Mouse (Mus musculus): ENCODE data around the gene Cstb.

Gene Cstb

DNA sequence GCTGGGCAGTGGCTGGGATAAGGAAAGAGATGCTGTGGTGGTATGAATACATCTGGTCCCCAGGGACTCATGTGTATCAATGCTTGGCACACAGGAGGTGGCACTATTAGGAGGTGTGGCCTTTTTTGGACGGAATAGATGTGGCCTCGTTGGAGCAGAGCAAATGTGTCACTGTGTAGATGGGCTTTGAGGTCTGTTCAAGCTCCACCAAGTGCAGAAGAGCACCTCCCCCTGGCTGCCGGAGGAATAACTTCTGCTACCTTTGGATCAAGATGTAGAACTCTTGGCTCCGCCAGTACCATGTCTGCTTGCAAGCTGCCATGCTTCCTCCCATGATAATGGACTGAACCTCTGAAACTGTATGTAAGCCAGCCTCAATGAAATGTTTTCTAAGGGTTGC is 36.3 kb downstream of the Cstb start:
- DNase-seq (ENCODE audit: low read depth, low spot score): peak; percentile 39

GRCm38 (mm10) chr10:78462945-78463768 is 37.7 kb downstream of the Cstb start:
- no peak for DNase-seq (ENCODE audit: low read depth, low spot score)

DNA sequence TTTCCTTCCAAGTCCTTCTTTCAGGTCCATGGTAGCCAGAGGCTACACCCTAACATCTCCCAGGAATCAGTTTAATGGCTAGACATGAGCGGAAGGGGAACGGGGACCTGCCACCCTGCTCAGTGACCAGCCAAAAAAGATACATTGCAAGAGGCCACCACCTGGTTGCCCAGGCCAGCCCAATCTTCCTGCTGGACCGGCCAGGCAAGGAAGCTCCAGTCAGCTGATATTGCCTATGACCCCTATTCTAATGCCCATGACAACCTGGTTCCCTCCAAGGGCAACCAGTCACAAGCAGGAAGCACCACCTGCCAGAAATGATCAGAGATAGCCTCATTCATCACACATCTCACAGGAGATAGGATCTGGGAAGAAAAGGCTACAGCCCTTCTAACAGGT is 38.3 kb downstream of the Cstb start:
- DNase-seq (ENCODE audit: low read depth, low spot score): peak; percentile 12

GRCm38 (mm10) chr10:78464201-78464791 is 38.8 kb downstream of the Cstb start:
- DNase-seq (ENCODE audit: low read depth, low spot score): peak; percentile 55

DNA sequence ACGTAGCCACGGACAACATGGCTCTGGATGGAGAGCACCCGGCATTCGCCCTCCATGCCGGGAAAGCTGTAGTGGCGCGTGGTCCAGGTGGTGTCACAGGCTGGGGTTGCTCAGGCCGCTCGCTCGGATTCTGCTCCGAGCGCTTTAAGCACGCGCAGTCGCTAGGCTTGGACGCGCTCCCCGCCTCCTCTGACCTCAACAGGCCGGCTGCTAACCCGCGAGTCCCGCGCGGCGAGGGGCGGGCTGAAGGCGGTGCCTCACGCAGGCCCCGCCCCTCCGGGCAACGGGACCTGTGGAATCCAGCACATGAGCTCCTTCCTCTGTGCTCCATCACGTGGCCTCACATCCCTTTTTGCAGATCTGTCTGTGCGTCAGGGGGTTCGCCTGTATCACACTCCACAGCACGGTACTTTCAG is 39.3 kb downstream of the Cstb start, which contains the start of gene Pdxk:
TSS of gene Pdxk (minus strand) at position 184 of the 416 bp plus-strand sequence.
- DNase-seq (ENCODE audit: low read depth, low spot score): peak; percentile 96

DNA sequence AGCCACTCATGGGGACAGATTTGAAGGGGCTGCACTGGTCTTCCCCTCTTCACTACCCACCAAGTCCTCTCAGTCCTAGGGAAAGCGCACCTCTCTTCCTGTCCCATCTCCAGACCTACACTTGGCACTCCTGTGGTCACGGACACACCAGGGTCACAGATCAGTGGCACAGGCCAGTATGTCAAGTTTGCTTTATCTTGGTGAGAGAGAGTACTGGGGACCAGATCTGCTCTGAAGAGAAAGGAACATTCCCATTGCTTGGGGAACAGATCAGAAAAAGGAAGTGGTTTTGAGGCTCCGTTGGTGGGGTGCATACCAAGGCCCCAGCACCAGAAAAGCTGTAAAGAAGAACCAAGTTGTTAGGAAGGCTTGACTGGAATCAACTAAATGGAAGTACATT is 40.0 kb downstream of the Cstb start:
- peak; percentile 23 for DNase-seq (ENCODE audit: low read depth, low spot score)

DNA sequence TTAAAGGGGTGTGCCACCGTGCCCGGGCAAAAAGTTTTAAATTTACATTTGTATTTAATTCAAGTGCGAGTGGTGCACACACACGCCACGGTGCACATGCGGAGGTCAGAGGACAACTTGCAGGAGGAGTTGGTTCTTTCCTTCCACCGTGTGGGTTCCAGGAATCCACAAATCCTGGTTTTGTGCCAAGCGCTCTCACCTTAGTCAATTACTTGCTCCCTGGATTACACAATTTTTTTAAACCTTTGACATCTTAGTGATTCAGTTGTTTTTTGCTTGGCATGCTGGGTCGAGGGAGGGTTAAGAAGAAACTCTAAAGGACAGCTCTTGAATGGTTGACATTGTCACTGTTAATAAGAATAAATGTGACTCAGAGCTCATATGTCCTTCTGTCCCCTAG is 41.2 kb downstream of the Cstb start:
- no peak for DNase-seq (ENCODE audit: low read depth, low spot score)

- no peak for DNase-seq (ENCODE audit: low read depth, low spot score)
Measured at GRCm38 (mm10) chr10:78467761-78468310, 42.4 kb downstream of the Cstb start.

- DNase-seq (ENCODE audit: low read depth, low spot score): no peak
Measured at GRCm38 (mm10) chr10:78470582-78471313, 45.3 kb downstream of the Cstb start.

DNA sequence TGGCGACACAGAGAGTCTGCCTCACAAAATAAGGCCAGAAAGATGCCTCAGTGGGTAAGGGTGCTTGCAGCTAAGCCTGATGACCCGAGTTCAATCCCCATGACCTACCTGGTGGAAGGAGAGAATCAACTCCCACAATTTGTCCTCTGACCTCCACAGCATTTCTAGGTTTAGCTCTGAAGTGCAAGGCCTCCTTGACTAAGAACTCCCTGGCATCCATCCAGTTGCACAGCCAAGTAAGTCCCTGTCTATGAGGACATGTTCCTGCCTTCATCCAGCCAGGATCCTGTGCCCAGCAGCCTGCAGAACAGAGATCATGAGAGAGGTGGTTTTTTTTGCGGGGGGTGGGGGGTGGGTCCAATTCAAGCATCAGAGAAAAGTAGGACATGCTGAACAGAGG is 46.6 kb downstream of the Cstb start:
- no peak for DNase-seq (ENCODE audit: low read depth, low spot score)

GRCm38 (mm10) chr10:78473434-78473833 is 48.0 kb downstream of the Cstb start:
- no peak for DNase-seq (ENCODE audit: low read depth, low spot score)

DNA sequence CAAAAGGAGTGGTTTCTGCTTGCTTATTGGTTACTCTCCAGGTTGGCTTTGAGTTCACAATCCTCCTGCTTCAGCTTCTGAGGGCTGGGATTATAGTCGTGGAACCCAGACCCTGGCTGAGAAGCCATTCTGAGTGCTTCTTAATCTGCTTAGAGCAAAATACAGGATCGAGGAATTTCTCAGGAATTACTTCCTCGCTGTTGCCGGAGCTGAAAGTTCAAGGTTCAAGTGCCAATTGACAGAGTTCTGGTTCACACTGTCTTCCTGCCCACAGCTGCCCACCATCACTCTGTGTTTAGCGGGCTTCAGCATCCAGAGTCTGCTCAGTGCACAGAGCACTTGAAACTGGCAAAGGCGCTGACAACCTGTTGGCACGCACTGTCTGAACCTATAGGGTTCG is 49.3 kb downstream of the Cstb start:
- no peak for DNase-seq (ENCODE audit: low read depth, low spot score)

DNA sequence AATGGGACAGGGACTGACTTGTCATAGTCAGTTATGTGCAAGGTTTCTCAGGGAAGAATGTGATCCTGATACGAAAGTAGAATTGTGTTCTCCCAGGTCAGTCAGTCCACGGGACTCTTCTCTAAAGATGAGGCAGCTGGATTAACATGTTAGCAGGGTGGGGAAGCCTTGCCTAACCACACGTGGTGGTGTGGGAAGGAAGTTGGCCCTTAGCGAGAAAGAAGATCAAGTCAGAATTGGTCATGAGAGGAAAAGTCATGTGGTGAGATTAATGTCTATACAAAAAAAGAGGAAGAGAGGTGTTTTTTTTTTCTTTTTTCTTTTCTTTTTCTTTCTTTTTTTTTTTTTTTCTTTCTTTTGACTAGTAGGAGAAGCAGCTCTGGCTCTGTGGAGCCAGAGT is 51.4 kb downstream of the Cstb start:
- DNase-seq (ENCODE audit: low read depth, low spot score): no peak
